Mouse (Mus musculus) lung, embryonic 16.5 days (tissue): Measurements from ENCODE around the gene Prlh. TPM values are rescaled to one million over a fixed set of nuclear protein-coding genes. Genes with fewer than 3 reads are reported as not detected.

Experiments used
- ATAC-seq: fragments of 200-750 bp; cut with Nextera tagmentation; 2 replicates; pipeline ENCODE4 v1.8.0; 2017; ENCODE audit warnings: low read depth, mild to moderate bottlenecking, moderate library complexity
- H3K27ac ChIP-seq: fragments of 300-500 bp; sonication (generic); 2 replicates; pipeline ENCODE4 v1.5.1; 2014; ENCODE audit warnings: mild to moderate bottlenecking, control low read depth, low read length
- H3K27me3 ChIP-seq: fragments of 300-500 bp; sonication (generic); 2 replicates; pipeline ENCODE4 v1.6.1; 2014; ENCODE audit warnings: low read depth, low read length, mixed read lengths; ENCODE audit not compliant: control insufficient read depth, insufficient read depth
- H3K36me3 ChIP-seq: fragments of 300-500 bp; sonication (generic); 2 replicates; pipeline ENCODE4 v1.6.1; 2014; ENCODE audit warnings: low read length; ENCODE audit not compliant: control insufficient read depth, insufficient read depth
- H3K4me1 ChIP-seq: fragments of 300-500 bp; sonication (generic); replicated peaks from 2 replicates; pipeline ENCODE4 v1.6.1; 2014; ENCODE audit warnings: low read length, mixed read lengths; ENCODE audit not compliant: control insufficient read depth, insufficient read depth
- H3K4me2 ChIP-seq: fragments of 300-500 bp; sonication (generic); 2 replicates; pipeline ENCODE4 v1.6.1; 2014; ENCODE audit warnings: low read depth, low read length, control low read depth
- H3K4me3 ChIP-seq: fragments of 300-500 bp; sonication (generic); 2 replicates; pipeline ENCODE4 v1.5.1; 2014; ENCODE audit warnings: mild to moderate bottlenecking, low read length, control low read depth
- H3K9ac ChIP-seq: fragments of 300-500 bp; sonication (generic); 2 replicates; pipeline ENCODE4 v1.6.1; 2014; ENCODE audit warnings: low read length, control low read depth
- H3K9me3 ChIP-seq: fragments of 300-500 bp; sonication (generic); 2 replicates; pipeline ENCODE4 v1.6.1; 2016; ENCODE audit warnings: low read length; ENCODE audit not compliant: control insufficient read depth
- WGBS: fragments of 180-500 bp; shearing (Covaris S2); extraction: QIAGEN DNeasy Blood & Tissue Kit; methylation state at CpG from one replicate; pipeline ENCODE4 v1.1.7; 2014; 5-methylcytosine and 5-hydroxymethylcytosine counted together
- polyA plus RNA-seq: library from polyadenylated mRNA; unstranded; fragments of >200 nt; fragmentation: Nextera tagmentation; extraction: Ambion mirVana; gene quantifications from 2 replicates; pipeline ENCODE4 v1.2.1, GENCODE M21; 2015

Gene Prlh
- polyA plus RNA-seq, 1 experiment from 2014 or later = not detected

GRCm38 (mm10) chr1:90967583-90967982, 14.7 kb downstream of the Prlh start:
- no peak overlapping the region for H3K4me3 ChIP-seq
- peaks cover 29% of the 10 kb centered on the region for H3K4me1 ChIP-seq
- ATAC-seq = peak; percentile 27; the same call in 1 of the 2 replicates
- H3K4me2 ChIP-seq = no peak overlapping the region
- H3K9me3 ChIP-seq = no peaks in the 10 kb centered on the region
- H3K9ac ChIP-seq = no peak overlapping the region
- 50% methylated on average over 7 of the region's 7 CpGs for WGBS
- H3K36me3 ChIP-seq = no peaks in the 10 kb centered on the region
- no peak overlapping the region for H3K27ac ChIP-seq
- no peaks in the 10 kb centered on the region for H3K27me3 ChIP-seq

GRCm38 (mm10) chr1:90968649-90969048, 15.7 kb downstream of the Prlh start:
- Histone ChIP-seq H3K9me3 (no peaks in the 10 kb centered on the region), H3K27me3 (no peaks in the 10 kb centered on the region), H3K36me3 (no peaks in the 10 kb centered on the region), H3K4me2 (peak overlapping the region; percentile 38; the same call in 1 of the 2 replicates), H3K27ac (peak overlapping the region; percentile 88), H3K4me1 (peaks cover 23% of the 10 kb centered on the region), H3K4me3 (no peak overlapping the region), H3K9ac (no peak overlapping the region)
- 54% methylated on average over 4 of the region's 4 CpGs for WGBS
- ATAC-seq = no peak

GRCm38 (mm10) chr1:90969347-90969784, 16.5 kb downstream of the Prlh start, which contains the start of gene Rab17:
Rab17 (minus strand) TSS chr1:90969661.
- peak within 1 kb of the TSS; percentile 24 for H3K4me3 ChIP-seq
- peaks cover 23% of the 10 kb centered on the region for H3K4me1 ChIP-seq
- H3K4me2 ChIP-seq = peak within 1 kb of the TSS; percentile 38
- no peaks in the 10 kb centered on the region for H3K9me3 ChIP-seq
- H3K9ac ChIP-seq = peak within 1 kb of the TSS; percentile 50; the same call in 1 of the 2 replicates
- peak; percentile 74 for ATAC-seq
- no peaks in the 10 kb centered on the region for H3K36me3 ChIP-seq
- H3K27ac ChIP-seq = peak within 1 kb of the TSS; percentile 88
- no peaks in the 10 kb centered on the region for H3K27me3 ChIP-seq
- 15% methylated on average over 9 of the region's 9 CpGs for WGBS

GRCm38 (mm10) chr1:90969881-90970390, 17.0 kb downstream of the Prlh start:
- H3K27ac ChIP-seq = peak overlapping the region; percentile 88
- peak overlapping the region; percentile 38; the same call in 1 of the 2 replicates for H3K4me2 ChIP-seq
- peaks cover 26% of the 10 kb centered on the region for H3K4me1 ChIP-seq
- H3K9ac ChIP-seq = no peak overlapping the region
- ATAC-seq = peak; percentile 3; the same call in 1 of the 2 replicates
- no peak overlapping the region for H3K4me3 ChIP-seq
- WGBS = 56% methylated on average over 10 of the region's 10 CpGs
- H3K9me3 ChIP-seq = no peaks in the 10 kb centered on the region
- H3K27me3 ChIP-seq = no peaks in the 10 kb centered on the region
- no peaks in the 10 kb centered on the region for H3K36me3 ChIP-seq

GRCm38 (mm10) chr1:90972911-90973573, 20.1 kb downstream of the Prlh start:
- H3K9me3 ChIP-seq = no peaks in the 10 kb centered on the region

GRCm38 (mm10) chr1:90973574-90973911, 20.6 kb downstream of the Prlh start:
- peaks cover 17% of the 10 kb centered on the region for H3K4me1 ChIP-seq
- H3K27me3 ChIP-seq = no peaks in the 10 kb centered on the region
- H3K9me3 ChIP-seq = no peaks in the 10 kb centered on the region
- no peak; the same call in 1 of the 2 replicates for ATAC-seq
- H3K27ac ChIP-seq = no peak overlapping the region
- H3K9ac ChIP-seq = 0 out of 2 replicates have a peak overlapping the region, but pooled peaks have one; percentile 21
- no peak overlapping the region for H3K4me2 ChIP-seq
- 83% methylated on average over 2 of the region's 2 CpGs for WGBS
- no peaks in the 10 kb centered on the region for H3K36me3 ChIP-seq
- no peak overlapping the region for H3K4me3 ChIP-seq

More at GRCm38 (mm10) chr1:90972911-90973573, 20.1 kb downstream of the Prlh start:
- Histone ChIP-seq H3K9ac (no peak overlapping the region), H3K4me2 (no peak overlapping the region), H3K4me3 (no peak overlapping the region), H3K27me3 (no peaks in the 10 kb centered on the region), H3K27ac (no peak overlapping the region), H3K36me3 (no peaks in the 10 kb centered on the region), H3K4me1 (peaks cover 20% of the 10 kb centered on the region)
- 19% methylated on average over 9 of the region's 9 CpGs for WGBS
- peak; percentile 71 for ATAC-seq

- H3K4me1 ChIP-seq = peaks cover 10% of the 10 kb centered on the region
- H3K36me3 ChIP-seq = no peaks in the 10 kb centered on the region
- H3K9me3 ChIP-seq = no peaks in the 10 kb centered on the region
- no peak overlapping the region for H3K4me2 ChIP-seq
- no peak overlapping the region for H3K4me3 ChIP-seq
- peak; percentile 16; the same call in 1 of the 2 replicates for ATAC-seq
- 30% methylated on average over 12 of the region's 12 CpGs for WGBS
- H3K9ac ChIP-seq = no peak overlapping the region
- no peaks in the 10 kb centered on the region for H3K27me3 ChIP-seq
- no peak overlapping the region for H3K27ac ChIP-seq
Measured at GRCm38 (mm10) chr1:90974906-90975649, 22.2 kb downstream of the Prlh start.

GRCm38 (mm10) chr1:90975960-90976359, 23.1 kb downstream of the Prlh start:
- no peaks in the 10 kb centered on the region for H3K36me3 ChIP-seq
- no peak for ATAC-seq
- H3K4me3 ChIP-seq = no peak overlapping the region
- H3K9ac ChIP-seq = no peak overlapping the region
- 87% methylated on average over 4 of the region's 4 CpGs for WGBS
- H3K4me2 ChIP-seq = no peak overlapping the region
- H3K4me1 ChIP-seq = peaks cover 10% of the 10 kb centered on the region
- H3K27me3 ChIP-seq = no peaks in the 10 kb centered on the region
- no peaks in the 10 kb centered on the region for H3K9me3 ChIP-seq
- no peak overlapping the region for H3K27ac ChIP-seq
